Mouse (Mus musculus) hindbrain, embryonic 16.5 days (tissue): Measurements from ENCODE around the gene Ube2q2. TPM values are rescaled to one million over a fixed set of nuclear protein-coding genes. Genes with fewer than 3 reads are reported as not detected.
"Not testable (repeated sequence)": the region's sequence is repeated elsewhere in the genome, so short reads cannot be mapped to it uniquely, and the experiment has no call there.

Source experiments
- ATAC-seq: fragments of 200-750 bp; cut with Nextera tagmentation; 2 replicates; pipeline ENCODE4 v1.8.0; 2017; ENCODE audit warnings: moderate TSS enrichment, moderate library complexity
- H3K27ac ChIP-seq: fragments of 300-500 bp; sonication (generic); 2 replicates; pipeline ENCODE4 v1.5.1; 2014; ENCODE audit warnings: low read depth, mild to moderate bottlenecking, control low read depth, low read length, moderate library complexity
- H3K27me3 ChIP-seq: fragments of 300-500 bp; sonication (generic); replicated peaks from 2 replicates; pipeline ENCODE4 v1.6.1; 2014; ENCODE audit warnings: low read length; ENCODE audit not compliant: control insufficient read depth, insufficient read depth
- H3K36me3 ChIP-seq: fragments of 300-500 bp; sonication (generic); 2 replicates; pipeline ENCODE4 v1.6.1; 2014; ENCODE audit warnings: mild to moderate bottlenecking, low read length, moderate library complexity, mixed read lengths; ENCODE audit not compliant: control insufficient read depth, insufficient read depth
- H3K4me1 ChIP-seq: fragments of 300-500 bp; sonication (generic); 2 replicates; pipeline ENCODE4 v1.6.1; 2014; ENCODE audit warnings: low read depth, low read length; ENCODE audit not compliant: control insufficient read depth, insufficient read depth
- H3K4me2 ChIP-seq: fragments of 300-500 bp; sonication (generic); 2 replicates; pipeline ENCODE4 v1.6.1; 2014; ENCODE audit warnings: mild to moderate bottlenecking, low read length, control low read depth, moderate library complexity
- H3K4me3 ChIP-seq: fragments of 300-500 bp; sonication (generic); 2 replicates; pipeline ENCODE4 v1.5.1; 2014; ENCODE audit warnings: mild to moderate bottlenecking, low read length, control low read depth, moderate library complexity
- H3K9ac ChIP-seq: fragments of 300-500 bp; sonication (generic); 2 replicates; pipeline ENCODE4 v1.6.1; 2014; ENCODE audit warnings: low read depth, mild to moderate bottlenecking, control low read depth, low read length, moderate library complexity
- H3K9me3 ChIP-seq: fragments of 300-500 bp; sonication (generic); 2 replicates; pipeline ENCODE4 v1.6.1; 2014; ENCODE audit warnings: mild to moderate bottlenecking, low read length, moderate library complexity; ENCODE audit not compliant: control insufficient read depth
- WGBS: fragments of 180-500 bp; shearing (Covaris S2); extraction: QIAGEN DNeasy Blood & Tissue Kit; methylation state at CpG from one replicate; pipeline ENCODE4 v1.1.7; 2014; 5-methylcytosine and 5-hydroxymethylcytosine counted together
- polyA plus RNA-seq: library from polyadenylated mRNA; unstranded; fragments of >200 nt; fragmentation: Nextera tagmentation; extraction: Ambion mirVana; gene quantifications from 2 replicates; pipeline ENCODE4 v1.2.1, GENCODE M21; 2015

Gene Ube2q2
- polyA plus RNA-seq, 1 experiment from 2014 or later: 17.7 TPM

DNA sequence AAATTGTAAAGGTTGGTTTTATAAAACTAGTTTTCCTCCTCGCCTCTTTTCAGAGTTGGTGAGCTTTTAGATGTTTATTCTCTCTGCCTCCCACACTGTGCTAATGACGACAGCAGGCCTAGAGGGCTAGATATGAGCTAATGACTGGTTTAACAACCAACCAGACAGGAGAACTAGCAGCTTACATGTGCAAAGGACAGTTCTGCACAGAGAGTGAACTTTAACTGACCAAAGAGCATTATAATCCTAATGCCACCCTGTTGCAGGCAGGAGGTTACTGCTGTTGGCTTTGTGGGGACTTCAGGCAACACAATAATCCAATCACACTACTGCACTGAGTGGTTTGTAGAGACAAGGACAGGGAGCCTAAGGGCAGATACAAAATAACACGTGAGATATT, 94.6 kb downstream of the Ube2q2 start:
- H3K9me3 ChIP-seq: no peaks in the 10 kb centered on the region
- H3K27ac ChIP-seq: no peak overlapping the region
- no peak overlapping the region for H3K9ac ChIP-seq
- no peak for ATAC-seq
- no peak overlapping the region for H3K4me2 ChIP-seq
- H3K27me3 ChIP-seq: no peaks in the 10 kb centered on the region
- H3K4me3 ChIP-seq: no peak overlapping the region
- no peaks in the 10 kb centered on the region for H3K36me3 ChIP-seq
- H3K4me1 ChIP-seq: no peaks in the 10 kb centered on the region
- 89% methylated on average over 3 of the region's 3 CpGs for WGBS

DNA sequence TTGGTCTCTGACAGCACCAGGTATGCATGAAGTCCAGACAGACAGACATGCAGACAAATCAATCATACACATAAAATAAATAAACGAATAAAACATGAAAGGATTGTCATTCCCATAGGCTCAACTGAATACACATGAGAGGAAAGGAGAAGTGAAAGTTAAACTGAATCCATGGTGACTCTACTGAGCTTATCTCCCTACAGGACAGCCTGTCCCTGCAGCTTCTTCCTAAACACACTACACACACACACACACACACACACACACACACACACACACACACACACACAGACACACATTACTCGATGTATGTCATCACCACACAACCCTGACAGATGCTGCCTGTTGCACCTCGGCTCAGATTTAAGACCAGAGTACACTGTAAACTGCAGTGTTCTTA, 95.4 kb downstream of the Ube2q2 start:
- H3K4me2 ChIP-seq: no peak overlapping the region

GRCm38 (mm10) chr9:55245057-55245750, 96.5 kb downstream of the Ube2q2 start:
- H3K27me3 ChIP-seq, H3K4me1 ChIP-seq, H3K27ac ChIP-seq, H3K9me3 ChIP-seq, H3K9ac ChIP-seq, H3K4me3 ChIP-seq, ATAC-seq, H3K4me2 ChIP-seq, H3K36me3 ChIP-seq: not testable (repeated sequence)
- WGBS: 89% methylated on average over 1 of the region's 1 CpGs

More for the DNA sequence above, 95.4 kb downstream of the Ube2q2 start:
- Histone ChIP-seq H3K27me3 (no peaks in the 10 kb centered on the region), H3K27ac (no peak overlapping the region), H3K4me1 (no peaks in the 10 kb centered on the region), H3K36me3 (no peaks in the 10 kb centered on the region), H3K9me3 (no peaks in the 10 kb centered on the region), H3K9ac (no peak overlapping the region), H3K4me3 (no peak overlapping the region)
- 84% methylated on average over 3 of the region's 3 CpGs for WGBS
- no peak for ATAC-seq

- Histone ChIP-seq H3K9ac (no peak overlapping the region), H3K27me3 (no peaks in the 10 kb centered on the region)
- 80% methylated on average over 8 of the region's 8 CpGs for WGBS
Observed at GRCm38 (mm10) chr9:55246440-55246839, 97.8 kb downstream of the Ube2q2 start.

GRCm38 (mm10) chr9:55246918-55247317, 98.3 kb downstream of the Ube2q2 start:
- no peaks in the 10 kb centered on the region for H3K27me3 ChIP-seq
- no peak overlapping the region for H3K9ac ChIP-seq
- 91% methylated on average over 4 of the region's 4 CpGs for WGBS
- no peak overlapping the region for H3K4me3 ChIP-seq
- no peaks in the 10 kb centered on the region for H3K9me3 ChIP-seq
- no peak overlapping the region for H3K27ac ChIP-seq
- no peak overlapping the region for H3K4me2 ChIP-seq
- no peak for ATAC-seq
- no peaks in the 10 kb centered on the region for H3K4me1 ChIP-seq
- no peaks in the 10 kb centered on the region for H3K36me3 ChIP-seq

More at GRCm38 (mm10) chr9:55246440-55246839, 97.8 kb downstream of the Ube2q2 start:
- H3K4me1 ChIP-seq: no peaks in the 10 kb centered on the region
- no peak for ATAC-seq
- H3K9me3 ChIP-seq: no peaks in the 10 kb centered on the region
- H3K36me3 ChIP-seq: no peaks in the 10 kb centered on the region
- H3K4me3 ChIP-seq: no peak overlapping the region
- H3K27ac ChIP-seq: no peak overlapping the region
- H3K4me2 ChIP-seq: no peak overlapping the region

DNA sequence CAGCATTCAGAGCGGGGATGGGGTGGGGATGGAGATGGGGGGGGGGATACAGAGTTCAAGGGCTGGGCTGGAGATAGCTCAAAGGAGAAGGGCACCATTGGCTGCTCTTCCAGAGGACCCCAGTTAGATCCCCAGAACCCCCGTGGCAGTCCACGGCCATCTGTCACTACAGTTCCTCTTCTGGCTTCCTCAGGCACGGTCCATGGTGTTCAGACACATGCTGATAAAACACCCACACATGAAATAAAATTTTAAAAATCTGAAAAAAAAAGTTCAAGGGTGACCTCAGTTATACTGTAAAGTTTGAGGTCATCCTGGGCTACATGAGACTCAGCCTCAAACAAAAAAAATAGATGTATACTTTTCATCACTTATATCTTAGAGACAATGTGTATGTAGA, 99.8 kb downstream of the Ube2q2 start:
- Histone ChIP-seq H3K9me3 (no peaks in the 10 kb centered on the region), H3K4me3 (no peak overlapping the region), H3K9ac (no peak overlapping the region), H3K36me3 (no peaks in the 10 kb centered on the region), H3K4me1 (no peaks in the 10 kb centered on the region), H3K27ac (no peak overlapping the region), H3K27me3 (no peaks in the 10 kb centered on the region), H3K4me2 (no peak overlapping the region)
- WGBS: 88% methylated on average over 4 of the region's 4 CpGs
- ATAC-seq: no peak

- 83% methylated on average over 6 of the region's 6 CpGs for WGBS
- Histone ChIP-seq H3K27me3 (no peaks in the 10 kb centered on the region), H3K9me3 (no peaks in the 10 kb centered on the region), H3K36me3 (no peaks in the 10 kb centered on the region), H3K27ac (no peak overlapping the region), H3K4me1 (no peaks in the 10 kb centered on the region), H3K9ac (no peak overlapping the region), H3K4me2 (no peak overlapping the region), H3K4me3 (no peak overlapping the region)
- no peak for ATAC-seq
Observed at GRCm38 (mm10) chr9:55250595-55251247, 102.1 kb downstream of the Ube2q2 start.

DNA sequence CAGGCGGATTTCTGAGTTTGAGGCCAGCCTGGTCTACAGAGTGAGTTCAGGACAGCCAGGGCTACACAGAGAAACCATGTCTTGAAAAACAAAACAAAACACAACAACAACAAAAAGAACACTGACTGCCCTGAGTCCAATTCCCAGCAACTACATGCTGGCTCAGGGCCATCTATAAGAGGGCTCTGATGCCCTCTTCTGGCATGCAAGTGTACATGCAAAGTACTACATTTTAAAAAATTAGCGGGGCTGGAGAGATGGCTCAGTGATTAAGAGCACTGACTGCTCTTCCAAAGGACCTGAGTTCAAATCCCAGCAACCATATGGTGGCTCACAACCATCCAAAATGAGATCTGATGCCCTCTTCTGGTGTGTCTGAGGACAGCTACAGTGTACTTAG, 103.4 kb downstream of the Ube2q2 start:
- H3K4me3 ChIP-seq, H3K4me2 ChIP-seq, H3K27ac ChIP-seq, H3K36me3 ChIP-seq, H3K27me3 ChIP-seq, ATAC-seq, H3K9me3 ChIP-seq, H3K4me1 ChIP-seq, H3K9ac ChIP-seq: not testable (repeated sequence)
- 66% methylated on average over 2 of the region's 2 CpGs for WGBS

DNA sequence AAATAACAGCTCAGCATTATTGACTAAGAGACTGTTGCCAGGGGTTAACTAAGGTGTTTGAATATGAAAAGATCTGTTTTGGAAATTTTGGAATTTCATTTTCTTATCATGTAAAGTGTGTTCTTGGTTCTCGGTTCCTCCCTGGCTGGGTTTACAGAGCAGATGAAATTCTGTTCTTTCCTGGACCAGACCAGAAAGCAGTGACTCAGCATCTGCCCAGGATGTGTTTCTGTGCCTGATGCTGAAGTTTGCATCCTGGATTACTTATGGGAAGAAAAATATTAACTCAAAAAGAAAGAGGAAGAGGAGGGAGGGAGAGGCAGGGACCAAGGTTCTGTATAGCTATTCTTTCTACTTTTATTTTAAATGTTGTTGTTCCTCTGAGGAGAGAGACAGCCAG, 105.2 kb downstream of the Ube2q2 start:
- Histone ChIP-seq H3K27me3 (no peaks in the 10 kb centered on the region), H3K36me3 (no peaks in the 10 kb centered on the region), H3K9me3 (no peaks in the 10 kb centered on the region), H3K4me1 (no peaks in the 10 kb centered on the region), H3K4me3 (no peak overlapping the region), H3K27ac (no peak overlapping the region), H3K9ac (no peak overlapping the region), H3K4me2 (no peak overlapping the region)
- 72% methylated on average over 1 of the region's 1 CpGs for WGBS
- no peak for ATAC-seq
